Mouse (Mus musculus) c-Kit-positive CD71-positive TER-119-negative erythroid progenitor cells, embryonic 14.5 days (primary cell): ENCODE results near the gene Slc30a6.
"Not testable (repeated sequence)": the region's sequence is repeated elsewhere in the genome, so short reads cannot be mapped to it uniquely, and the experiment has no call there.

Experiments used
- DNase-seq: peaks from one replicate; pipeline ENCODE4 v3.0.0-alpha.2; 2013; ENCODE audit warnings: low read depth

The Slc30a6 gene

GRCm38 (mm10) chr17:74449776-74450175, 54.4 kb downstream of the Slc30a6 start:
- DNase-seq: no peak

GRCm38 (mm10) chr17:74453928-74454327, 58.5 kb downstream of the Slc30a6 start:
- no peak for DNase-seq

- DNase-seq: no peak
Measured at GRCm38 (mm10) chr17:74454660-74455059, 59.3 kb downstream of the Slc30a6 start.

- no peak for DNase-seq
Measured at GRCm38 (mm10) chr17:74455426-74455825, 60.0 kb downstream of the Slc30a6 start.

GRCm38 (mm10) chr17:74456825-74457224, 61.4 kb downstream of the Slc30a6 start:
- no peak for DNase-seq

- DNase-seq: no peak
Measured at GRCm38 (mm10) chr17:74457972-74458677, 62.7 kb downstream of the Slc30a6 start.

GRCm38 (mm10) chr17:74458711-74459408, 63.5 kb downstream of the Slc30a6 start, which contains the start of gene Nlrc4:
TSS of gene Nlrc4 (minus strand) at chr17:74459142.
- DNase-seq: no peak

GRCm38 (mm10) chr17:74463510-74463909, 68.1 kb downstream of the Slc30a6 start:
- no peak for DNase-seq

GRCm38 (mm10) chr17:74467981-74468380, 72.6 kb downstream of the Slc30a6 start:
- not testable (repeated sequence) for DNase-seq

- DNase-seq: not testable (repeated sequence)
Measured at GRCm38 (mm10) chr17:74470133-74470532, 74.7 kb downstream of the Slc30a6 start.
